Mouse (Mus musculus) myocyte (in vitro differentiated cells): ENCODE results near the gene Tiam2.

Experiments
- CEBPB ChIP-seq: IDR thresholded peaks from 2 replicates; pipeline ENCODE4 v1.6.1; 2011; ENCODE audit warnings: mild to moderate bottlenecking, moderate library complexity; ENCODE audit not compliant: poor library complexity, insufficient read depth, severe bottlenecking
- E2F4 ChIP-seq: IDR thresholded peaks from one replicate; pipeline ENCODE4 v1.6.1; 2011; ENCODE audit warnings: mild to moderate bottlenecking, control low read depth, moderate library complexity; ENCODE audit not compliant: insufficient read depth
- MAX ChIP-seq: IDR thresholded peaks from one replicate; pipeline ENCODE4 v1.6.1; 2011; ENCODE audit warnings: low read depth, mild to moderate bottlenecking, control low read depth
- MYOD1 ChIP-seq, 3 experiments: IDR thresholded peaks; one replicate each; pipeline ENCODE4 v1.6.1; 2011; ENCODE audit warnings: control low read depth in 2 of 3, low read depth in 2 of 3, mild to moderate bottlenecking in 2 of 3, moderate library complexity in 1 of 3; ENCODE audit not compliant: insufficient read length in 2 of 3, control insufficient read depth in 1 of 3
- MYOG ChIP-seq, 3 experiments: IDR thresholded peaks; one replicate each; pipeline ENCODE4 v1.6.1; 2011; ENCODE audit warnings: control low read depth in 2 of 3, low read depth in 2 of 3, mild to moderate bottlenecking in 2 of 3; ENCODE audit not compliant: insufficient read length in 2 of 3, control insufficient read depth in 1 of 3, insufficient read depth in 1 of 3
- POLR2A ChIP-seq: IDR thresholded peaks from one replicate; pipeline ENCODE4 v1.6.1; 2011; ENCODE audit warnings: low read depth, mild to moderate bottlenecking, control low read depth, moderate library complexity; ENCODE audit not compliant: insufficient read length
- POLR2AphosphoS2 ChIP-seq: IDR thresholded peaks from one replicate; pipeline ENCODE4 v1.6.1; 2011; ENCODE audit warnings: low read depth, control low read depth; ENCODE audit not compliant: insufficient read length
- REST ChIP-seq: IDR thresholded peaks from one replicate; pipeline ENCODE4 v1.6.1; 2011; ENCODE audit warnings: mild to moderate bottlenecking, control low read depth, moderate library complexity; ENCODE audit not compliant: insufficient read depth, insufficient read length
- SRF ChIP-seq: IDR thresholded peaks from one replicate; pipeline ENCODE4 v1.6.1; 2011; ENCODE audit warnings: low read depth; ENCODE audit not compliant: control insufficient read depth, insufficient read length
- TCF12 ChIP-seq: IDR thresholded peaks from one replicate; pipeline ENCODE4 v1.6.1; 2011; ENCODE audit warnings: mild to moderate bottlenecking, control low read depth; ENCODE audit not compliant: poor library complexity, insufficient read depth, severe bottlenecking
- TCF3 ChIP-seq: IDR thresholded peaks from one replicate; pipeline ENCODE4 v1.6.1; 2011; ENCODE audit warnings: low read depth, control low read depth; ENCODE audit not compliant: insufficient read length
- USF1 ChIP-seq: IDR thresholded peaks from one replicate; pipeline ENCODE4 v1.6.1; 2011; ENCODE audit warnings: low read depth, mild to moderate bottlenecking, control low read depth, moderate library complexity

GRCm38 (mm10) chr17:3405350-3406073 is 79.1 kb downstream of the Tiam2 start:
- TF ChIP-seq USF1 (no peak), MAX (no peak), POLR2A (no peak), MYOG (IDR thresholded peaks at IDR 0.05; ENCODE audit: control insufficient read depth in 1 of 3, insufficient read depth in 1 of 3, insufficient read length in 2 of 3, low read depth in 2 of 3) (no peak), MYOD1 (IDR thresholded peaks at IDR 0.05; ENCODE audit: control insufficient read depth in 1 of 3, insufficient read length in 2 of 3, low read depth in 2 of 3) (no peak), TCF3 (no peak), POLR2AphosphoS2 (no peak), CEBPB (no peak), E2F4 (no peak), REST (no peak), TCF12 (no peak), SRF (no peak)
